Mouse (Mus musculus) cortical plate, adult 2 months (tissue): ENCODE measurements around the gene Pld1.

Experiments used
- CTCF ChIP-seq: fragments of 200-500 bp; IDR thresholded peaks from 2 replicates; pipeline ENCODE4 v1.5.1; 2011; ENCODE audit warnings: mild to moderate bottlenecking, control low read depth, low read length; ENCODE audit not compliant: insufficient read depth; ENCODE audit errors: extremely low read depth
- POLR2A ChIP-seq: fragments of 200-500 bp; IDR thresholded peaks from 2 replicates; pipeline ENCODE4 v1.6.1; 2011; ENCODE audit warnings: mild to moderate bottlenecking, low read length, control low read depth; ENCODE audit not compliant: insufficient read depth; ENCODE audit errors: extremely low read depth

DNA sequence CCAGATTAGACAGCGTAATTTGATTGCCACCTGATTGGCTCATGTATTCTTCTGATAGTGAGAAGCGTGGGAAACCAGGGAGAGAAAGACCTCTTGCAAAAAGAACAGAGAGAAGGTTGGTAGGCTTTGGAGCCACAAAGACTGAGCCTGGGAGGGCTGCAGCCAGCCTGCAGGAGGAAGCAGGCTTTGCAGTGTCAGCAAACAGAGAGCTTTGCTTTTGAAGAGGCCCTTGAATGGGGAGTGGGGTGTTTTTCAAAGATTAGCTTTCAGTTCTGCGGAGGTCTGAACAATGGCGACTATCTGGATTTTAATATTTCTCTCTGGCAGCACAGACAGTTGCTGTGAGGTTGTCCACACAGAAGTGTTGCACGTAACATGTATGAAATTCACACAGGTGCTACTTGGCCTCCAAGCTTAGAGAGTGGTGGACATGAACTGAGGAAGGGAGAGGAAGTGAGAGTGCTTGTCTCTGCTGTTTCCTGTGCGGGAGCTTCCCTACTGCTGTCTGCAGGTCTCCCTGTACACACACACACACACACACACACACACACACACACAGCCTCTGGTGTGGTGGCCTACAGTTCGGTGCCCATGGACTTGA, 93.2 kb downstream of the Pld1 start:
- TF ChIP-seq POLR2A (no peak), CTCF (no peak)
